Mouse (Mus musculus) heart, embryonic 11.5 days (tissue): Measurements from ENCODE around the gene Sema4d. TPM values are rescaled to one million over a fixed set of nuclear protein-coding genes. Genes with fewer than 3 reads are reported as not detected.

Experiments used
- ATAC-seq: fragments of 200-750 bp; cut with Nextera tagmentation; replicated peaks from 2 replicates; pipeline ENCODE4 v1.8.0; 2017; ENCODE audit warnings: moderate library complexity; ENCODE audit not compliant: insufficient number of reproducible peaks, low FRiP score, low TSS enrichment
- H3K27ac ChIP-seq: fragments of 300-500 bp; sonication (generic); 2 replicates; pipeline ENCODE4 v1.5.1; 2014; ENCODE audit warnings: mild to moderate bottlenecking, low read depth, low read length
- H3K27me3 ChIP-seq: fragments of 300-500 bp; sonication (generic); 2 replicates; pipeline ENCODE4 v1.6.1; 2014; ENCODE audit warnings: mild to moderate bottlenecking, low read length, mixed read lengths; ENCODE audit not compliant: control insufficient read depth, insufficient read depth
- H3K36me3 ChIP-seq: fragments of 300-500 bp; sonication (generic); 2 replicates; pipeline ENCODE4 v1.6.1; 2014; ENCODE audit warnings: mild to moderate bottlenecking, low read length, moderate library complexity, mixed read lengths; ENCODE audit not compliant: control insufficient read depth, insufficient read depth
- H3K4me1 ChIP-seq: fragments of 300-500 bp; sonication (generic); 2 replicates; pipeline ENCODE4 v1.6.1; 2014; ENCODE audit warnings: low read length; ENCODE audit not compliant: control insufficient read depth, insufficient read depth
- H3K4me2 ChIP-seq: fragments of 300-500 bp; sonication (generic); 2 replicates; pipeline ENCODE4 v1.6.1; 2014; ENCODE audit warnings: mild to moderate bottlenecking, moderate library complexity
- H3K4me3 ChIP-seq: fragments of 300-500 bp; sonication (generic); 2 replicates; pipeline ENCODE4 v1.5.1; 2014; ENCODE audit warnings: low read depth, low read length
- H3K9ac ChIP-seq: fragments of 300-500 bp; sonication (generic); 2 replicates; pipeline ENCODE4 v1.6.1; 2014; ENCODE audit warnings: mild to moderate bottlenecking, low read depth, low read length, moderate library complexity
- H3K9me3 ChIP-seq: fragments of 300-500 bp; sonication (generic); replicated peaks from 2 replicates; pipeline ENCODE4 v1.6.1; 2016; ENCODE audit warnings: low read length; ENCODE audit not compliant: control insufficient read depth
- WGBS: fragments of 180-500 bp; shearing (Covaris S2); extraction: QIAGEN DNeasy Blood & Tissue Kit; methylation state at CpG from one replicate; pipeline ENCODE4 v1.1.7; 2014; ENCODE audit not compliant: insufficient replicate concordance; 5-methylcytosine and 5-hydroxymethylcytosine counted together
- polyA plus RNA-seq: library from polyadenylated mRNA; unstranded; fragments of >200 nt; fragmentation: Nextera tagmentation; extraction: Ambion mirVana; gene quantifications from 2 replicates; pipeline ENCODE4 v1.2.1, GENCODE M21; 2014

Gene Sema4d
- polyA plus RNA-seq, 1 experiment from 2014 or later, result 11.0 TPM

- WGBS, result 55% methylated on average over 7 of the region's 7 CpGs
- H3K4me3 ChIP-seq, result no peak overlapping the region
- H3K27ac ChIP-seq, result no peak overlapping the region
These were observed 82.8 kb downstream of the Sema4d start for GRCm38 (mm10) chr13:51710738-51711137.

GRCm38 (mm10) chr13:51705882-51706854 is 87.4 kb downstream of the Sema4d start:
- Histone ChIP-seq H3K4me2 (no peak overlapping the region), H3K27me3 (no peaks in the 10 kb centered on the region), H3K9ac (no peak overlapping the region), H3K36me3 (no peaks in the 10 kb centered on the region; the same call in 1 of the 2 replicates), H3K9me3 (no peaks in the 10 kb centered on the region; the same call in 1 of the 2 replicates), H3K4me3 (no peak overlapping the region), H3K4me1 (peaks cover 9% of the 10 kb centered on the region; the same call in 1 of the 2 replicates), H3K27ac (no peak overlapping the region)
- ATAC-seq, result no peak
- WGBS, result 56% methylated on average over 22 of the region's 22 CpGs

More at GRCm38 (mm10) chr13:51710738-51711137, 82.8 kb downstream of the Sema4d start:
- H3K9me3 ChIP-seq, result no peaks in the 10 kb centered on the region; the same call in 1 of the 2 replicates
- H3K4me1 ChIP-seq, result peaks cover 11% of the 10 kb centered on the region; the same call in 1 of the 2 replicates
- no peak overlapping the region for H3K4me2 ChIP-seq
- no peaks in the 10 kb centered on the region; the same call in 1 of the 2 replicates for H3K36me3 ChIP-seq
- ATAC-seq, result no peak
- H3K27me3 ChIP-seq, result no peaks in the 10 kb centered on the region
- 0 out of 2 replicates have a peak overlapping the region, but pooled peaks have one; percentile 34 for H3K9ac ChIP-seq

- H3K4me3 ChIP-seq, result no peak overlapping the region
- 71% methylated on average over 5 of the region's 5 CpGs for WGBS
- no peaks in the 10 kb centered on the region for H3K27me3 ChIP-seq
- no peak overlapping the region for H3K9ac ChIP-seq
- ATAC-seq, result no peak
- no peaks in the 10 kb centered on the region for H3K9me3 ChIP-seq
- no peak overlapping the region for H3K27ac ChIP-seq
- H3K4me1 ChIP-seq, result peaks cover 4% of the 10 kb centered on the region; the same call in 1 of the 2 replicates
- H3K4me2 ChIP-seq, result no peak overlapping the region
- no peaks in the 10 kb centered on the region for H3K36me3 ChIP-seq
These were observed 89.7 kb downstream of the Sema4d start for GRCm38 (mm10) chr13:51703893-51704292.

- no peak overlapping the region for H3K4me3 ChIP-seq
- peaks cover 12% of the 10 kb centered on the region for H3K4me1 ChIP-seq
- H3K4me2 ChIP-seq, result no peak overlapping the region
- ATAC-seq, result no peak
- H3K27ac ChIP-seq, result no peak overlapping the region
- 44% methylated on average over 3 of the region's 3 CpGs for WGBS
- H3K9me3 ChIP-seq, result no peaks in the 10 kb centered on the region
- H3K36me3 ChIP-seq, result no peaks in the 10 kb centered on the region
- no peak overlapping the region for H3K9ac ChIP-seq
- no peaks in the 10 kb centered on the region for H3K27me3 ChIP-seq
These were observed 95.2 kb downstream of the Sema4d start for GRCm38 (mm10) chr13:51698318-51698717.

GRCm38 (mm10) chr13:51697897-51698296 is 95.7 kb downstream of the Sema4d start:
- no peak for ATAC-seq
- 61% methylated on average over 4 of the region's 4 CpGs for WGBS
- no peaks in the 10 kb centered on the region for H3K9me3 ChIP-seq
- no peak overlapping the region for H3K4me2 ChIP-seq
- no peak overlapping the region for H3K9ac ChIP-seq
- H3K4me1 ChIP-seq, result peaks cover 12% of the 10 kb centered on the region
- H3K27me3 ChIP-seq, result no peaks in the 10 kb centered on the region
- H3K4me3 ChIP-seq, result no peak overlapping the region
- no peaks in the 10 kb centered on the region for H3K36me3 ChIP-seq
- H3K27ac ChIP-seq, result no peak overlapping the region

GRCm38 (mm10) chr13:51697455-51697854 is 96.1 kb downstream of the Sema4d start:
- Histone ChIP-seq H3K9ac (no peak overlapping the region), H3K36me3 (no peaks in the 10 kb centered on the region), H3K9me3 (no peaks in the 10 kb centered on the region), H3K27ac (no peak overlapping the region), H3K4me3 (no peak overlapping the region), H3K4me1 (peaks cover 12% of the 10 kb centered on the region), H3K27me3 (no peaks in the 10 kb centered on the region), H3K4me2 (no peak overlapping the region)
- 68% methylated on average over 6 of the region's 6 CpGs for WGBS
- ATAC-seq, result no peak

GRCm38 (mm10) chr13:51696481-51696880 is 97.1 kb downstream of the Sema4d start:
- peaks cover 12% of the 10 kb centered on the region for H3K4me1 ChIP-seq
- H3K27me3 ChIP-seq, result no peaks in the 10 kb centered on the region
- no peak for ATAC-seq
- no peak overlapping the region for H3K27ac ChIP-seq
- no peaks in the 10 kb centered on the region for H3K36me3 ChIP-seq
- no peak overlapping the region for H3K9ac ChIP-seq
- H3K4me3 ChIP-seq, result no peak overlapping the region
- no peak overlapping the region for H3K4me2 ChIP-seq
- H3K9me3 ChIP-seq, result no peaks in the 10 kb centered on the region

- Histone ChIP-seq H3K4me2 (no peak overlapping the region), H3K27ac (no peak overlapping the region), H3K36me3 (peaks cover 9% of the 10 kb centered on the region), H3K4me1 (no peaks in the 10 kb centered on the region), H3K27me3 (no peaks in the 10 kb centered on the region), H3K9me3 (no peaks in the 10 kb centered on the region), H3K4me3 (no peak overlapping the region), H3K9ac (no peak overlapping the region)
- 64% methylated on average over 3 of the region's 3 CpGs for WGBS
- ATAC-seq, result no peak
These were observed 104.9 kb downstream of the Sema4d start for GRCm38 (mm10) chr13:51688688-51689087.
